Mouse (Mus musculus): ENCODE measurements at regions not wholly inside any gene's neighbourhood (a gene's known extent, or its start where the extent isn't known, plus 50 kb on each side); places are given as distances from the start of the nearest gene placed in this dataset.

DNA sequence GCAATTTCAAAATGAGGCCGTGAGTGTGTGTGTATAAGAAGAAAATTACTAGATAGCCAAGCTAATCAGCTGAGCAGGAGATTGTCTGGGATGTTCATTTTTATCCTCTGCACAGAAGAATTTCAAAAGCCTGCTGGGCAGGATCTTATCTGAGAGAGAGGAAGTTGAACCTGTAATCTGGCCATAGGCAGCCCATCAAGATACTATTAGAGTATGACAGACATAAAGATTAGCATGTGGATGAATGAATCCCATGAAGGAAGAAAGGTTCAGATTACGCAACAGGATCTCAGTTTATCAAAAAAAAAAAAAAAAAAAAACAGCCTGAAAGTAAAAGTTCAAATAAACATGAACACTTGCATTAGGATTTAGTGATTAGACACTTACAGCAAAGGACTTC, 317.3 kb upstream of the C030005K15Rik start:
- no peak for DNase-seq

- no peak for DNase-seq
Measured at GRCm38 (mm10) chr10:98044579-98044978, 318.0 kb upstream of the C030005K15Rik start.

GRCm38 (mm10) chr10:98073432-98073831, 346.9 kb upstream of the C030005K15Rik start:
- DNase-seq, result no peak

DNA sequence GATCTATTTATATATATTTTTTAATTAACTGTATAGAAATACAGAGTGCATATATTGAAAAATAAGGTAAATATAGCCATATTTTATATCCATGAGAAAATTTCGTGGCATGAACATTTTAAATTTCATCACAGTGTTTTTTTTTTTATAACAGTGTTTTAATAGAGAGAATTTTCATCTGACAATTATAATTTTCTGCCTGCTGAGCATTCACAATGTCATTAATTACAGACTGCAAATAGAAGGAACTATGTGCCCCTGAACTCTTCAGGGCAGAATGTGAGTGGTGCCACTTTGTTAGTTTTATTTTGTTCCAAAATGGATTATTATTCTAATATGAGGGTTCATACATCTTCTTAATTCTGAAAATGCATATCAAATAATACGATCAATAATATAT, 358.3 kb upstream of the C030005K15Rik start:
- DNase-seq, result no peak

GRCm38 (mm10) chr10:98116296-98116695, 389.7 kb upstream of the C030005K15Rik start:
- no peak for DNase-seq

GRCm38 (mm10) chr10:98125713-98126112, 399.2 kb upstream of the C030005K15Rik start:
- no peak for DNase-seq

GRCm38 (mm10) chr10:98135026-98135425, 408.5 kb upstream of the C030005K15Rik start:
- DNase-seq, result no peak

- DNase-seq, result no peak
Measured at GRCm38 (mm10) chr10:98145773-98146172, 419.2 kb upstream of the C030005K15Rik start.

DNA sequence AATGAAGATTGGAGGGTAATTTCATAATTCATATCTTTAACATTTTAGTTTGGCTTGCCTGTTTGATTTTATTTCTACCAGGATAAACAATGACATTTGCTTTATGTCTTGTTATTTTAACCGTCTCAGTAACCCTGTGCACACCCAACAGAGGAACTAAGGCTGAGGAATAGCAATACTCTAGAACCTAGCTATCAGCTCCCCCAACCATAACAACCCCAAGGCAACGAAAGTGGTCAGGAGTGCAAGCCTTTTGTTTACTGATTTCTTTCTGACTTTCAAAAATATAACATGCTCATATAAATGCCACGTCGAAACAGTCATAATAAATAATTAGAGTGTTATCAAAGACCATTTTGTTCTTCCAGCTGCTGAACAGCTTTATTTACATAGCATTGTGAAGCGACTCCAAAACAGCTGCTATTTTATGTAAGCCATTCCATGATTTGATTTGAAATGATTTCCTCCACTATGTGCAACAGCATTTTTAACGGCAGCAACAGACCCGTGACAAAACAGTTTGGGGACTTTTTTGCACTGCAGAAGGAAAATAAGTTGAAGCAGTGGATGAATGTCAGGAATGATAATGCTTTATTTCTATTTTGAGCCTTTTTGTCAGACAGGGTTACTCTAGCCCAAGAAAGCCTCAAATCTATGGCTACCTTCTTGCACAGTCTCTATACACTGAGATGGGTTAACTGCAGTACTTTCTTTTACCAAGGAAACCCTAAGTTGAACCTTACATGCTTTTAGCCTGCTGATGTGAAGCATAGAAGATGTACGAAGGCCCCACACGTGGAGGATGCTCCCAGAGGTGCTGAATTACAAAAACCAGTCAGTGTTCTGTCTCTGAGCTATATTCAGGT, 420.7 kb upstream of the C030005K15Rik start:
- no peak for DNase-seq

DNA sequence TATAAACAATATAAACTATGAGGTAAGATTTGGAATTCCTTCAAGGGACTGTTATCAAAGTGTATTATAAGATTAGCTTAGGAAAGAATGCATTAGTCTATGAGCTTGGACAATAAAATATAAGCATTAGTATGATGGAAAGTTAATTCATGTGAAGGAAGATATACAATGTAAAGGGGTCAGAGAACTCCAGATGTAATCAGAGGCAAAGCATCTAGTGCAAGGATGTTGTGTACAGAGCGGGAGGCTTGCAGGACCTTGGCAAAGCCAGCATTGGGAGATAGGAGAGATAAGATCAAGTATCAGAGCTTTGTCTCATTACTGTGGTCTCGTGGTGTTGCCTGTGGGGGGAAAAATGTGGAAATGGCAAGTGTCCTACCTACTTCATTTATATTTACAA, 429.4 kb upstream of the C030005K15Rik start:
- DNase-seq, result no peak

DNA sequence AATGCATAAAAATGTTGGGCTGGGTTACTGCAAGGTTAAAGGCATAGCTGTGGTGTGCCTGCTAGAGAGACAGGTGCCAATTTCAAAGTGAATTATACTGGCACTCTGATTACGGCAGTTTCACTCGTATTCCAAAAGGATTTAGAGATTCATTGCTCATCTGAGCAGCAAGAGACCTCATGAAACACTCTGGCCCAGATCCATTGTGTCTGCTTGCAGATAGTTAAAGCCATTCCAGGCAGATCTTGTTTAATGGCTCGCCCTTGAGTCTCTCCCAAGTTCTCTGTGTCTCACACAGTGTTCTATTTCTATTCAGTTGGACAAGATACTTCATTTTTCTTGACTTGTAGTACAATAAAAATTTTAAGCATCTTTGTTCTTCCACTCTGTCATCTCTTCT, 459.1 kb upstream of the C030005K15Rik start:
- no peak for DNase-seq

- no peak for DNase-seq
Measured at GRCm38 (mm10) chr10:98196852-98197251, 470.3 kb upstream of the C030005K15Rik start.

GRCm38 (mm10) chr10:98210246-98210645, 483.7 kb upstream of the C030005K15Rik start:
- no peak for DNase-seq

DNA sequence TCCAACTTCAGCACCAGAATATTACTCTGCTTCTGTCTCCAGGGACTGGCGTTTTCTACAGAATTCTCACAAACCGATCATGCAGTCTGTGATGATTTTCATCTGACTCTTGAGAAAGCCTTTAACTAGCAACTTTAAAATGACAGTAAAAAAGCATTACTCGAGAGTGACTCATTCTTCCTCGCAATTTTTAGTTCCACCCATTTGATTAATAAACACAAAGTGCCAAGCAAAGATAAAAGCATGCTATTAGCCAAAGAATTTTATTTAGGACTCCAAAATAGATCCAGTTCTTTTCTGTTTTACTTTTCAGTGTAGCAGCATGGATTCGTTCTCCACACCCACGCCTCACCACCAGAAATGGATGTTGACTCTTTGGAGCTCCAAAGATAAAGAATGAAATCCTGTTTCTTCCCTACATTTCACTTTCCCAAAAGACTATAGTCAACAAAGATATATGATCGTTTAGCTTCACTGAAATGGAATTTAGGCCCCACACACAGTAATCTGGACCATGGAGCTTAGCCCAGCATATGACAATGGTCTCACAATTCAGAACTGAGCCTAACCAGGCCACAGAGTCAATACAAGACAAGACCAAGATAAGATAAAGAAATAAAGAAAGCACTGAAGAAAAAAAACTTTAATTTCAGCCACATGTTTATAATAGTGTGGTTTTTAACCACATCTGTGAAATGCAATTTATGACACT, 486.5 kb upstream of the C030005K15Rik start:
- no peak for DNase-seq

GRCm38 (mm10) chr10:98231017-98231416, 504.5 kb upstream of the C030005K15Rik start:
- no peak for DNase-seq

GRCm38 (mm10) chr10:98231705-98232235, 505.2 kb upstream of the C030005K15Rik start:
- no peak for DNase-seq

DNA sequence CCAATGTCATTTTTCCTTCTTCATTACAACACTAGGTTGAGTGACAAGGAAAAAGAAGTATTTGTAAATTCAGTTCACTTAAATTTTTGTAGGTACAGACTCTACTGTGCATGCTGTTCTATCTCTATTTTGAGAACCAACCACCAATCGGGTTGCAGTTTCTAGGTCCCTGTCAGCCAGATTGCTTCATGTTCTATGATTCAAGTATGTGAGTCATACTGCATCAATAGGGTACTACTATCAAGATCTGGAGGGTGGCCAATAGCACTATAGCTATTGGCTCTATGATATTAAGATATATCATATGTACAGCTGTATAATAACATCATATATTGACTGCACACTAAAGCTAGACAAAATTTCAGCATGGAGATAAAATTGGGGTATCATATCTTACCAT, 521.8 kb upstream of the C030005K15Rik start:
- DNase-seq, result no peak

DNA sequence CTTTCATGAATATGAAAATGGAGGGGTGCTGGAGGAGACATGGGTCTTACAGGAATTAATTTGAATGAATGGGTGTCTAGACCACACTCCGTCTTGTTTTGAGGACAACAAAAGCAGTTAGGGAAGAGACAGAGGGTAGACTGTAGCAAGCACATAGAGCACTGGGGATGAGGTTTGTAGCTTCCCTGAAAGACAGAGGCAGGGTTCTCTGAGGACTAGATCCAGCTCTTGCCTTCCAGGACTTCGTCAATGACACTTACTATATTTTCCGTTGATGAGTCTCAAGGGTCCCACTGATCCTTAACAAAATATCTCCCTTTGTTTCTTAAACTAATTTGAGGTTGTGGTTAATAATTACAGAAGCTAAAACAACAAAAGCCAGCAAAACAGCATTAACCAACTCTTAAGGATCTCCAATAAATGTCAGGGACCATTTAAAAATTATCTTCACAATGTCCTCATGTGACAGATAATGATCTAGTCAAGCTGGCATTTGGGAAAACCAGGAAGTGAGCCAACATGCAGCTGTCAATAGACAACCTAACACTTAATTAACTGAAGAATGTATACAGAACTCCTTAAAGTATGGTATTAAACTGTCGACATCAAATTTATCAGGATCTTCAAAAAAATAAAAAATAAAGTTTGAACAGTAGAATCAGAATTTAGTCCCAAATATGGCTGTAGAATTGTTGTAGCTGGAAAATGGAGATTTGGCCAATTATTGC, 531.6 kb upstream of the C030005K15Rik start:
- DNase-seq, result no peak

DNA sequence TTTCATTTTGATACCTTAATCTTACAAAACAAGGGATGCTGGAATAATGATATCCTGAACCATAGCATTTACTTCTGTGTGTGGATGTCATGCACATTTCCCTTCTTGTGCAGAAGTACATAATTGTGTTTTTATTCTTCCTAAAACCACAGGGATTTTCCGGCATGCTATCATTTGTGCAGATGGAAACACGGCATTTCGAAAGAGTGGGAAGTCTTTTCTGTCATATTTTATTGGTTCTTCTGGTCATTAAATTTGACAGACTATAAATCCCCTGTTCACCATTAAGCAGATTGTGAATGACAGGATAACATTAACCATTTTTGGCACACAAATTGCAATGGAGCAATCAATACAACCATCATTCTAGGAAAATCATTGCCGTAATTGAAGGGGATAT, 532.7 kb upstream of the C030005K15Rik start:
- DNase-seq, result no peak

DNA sequence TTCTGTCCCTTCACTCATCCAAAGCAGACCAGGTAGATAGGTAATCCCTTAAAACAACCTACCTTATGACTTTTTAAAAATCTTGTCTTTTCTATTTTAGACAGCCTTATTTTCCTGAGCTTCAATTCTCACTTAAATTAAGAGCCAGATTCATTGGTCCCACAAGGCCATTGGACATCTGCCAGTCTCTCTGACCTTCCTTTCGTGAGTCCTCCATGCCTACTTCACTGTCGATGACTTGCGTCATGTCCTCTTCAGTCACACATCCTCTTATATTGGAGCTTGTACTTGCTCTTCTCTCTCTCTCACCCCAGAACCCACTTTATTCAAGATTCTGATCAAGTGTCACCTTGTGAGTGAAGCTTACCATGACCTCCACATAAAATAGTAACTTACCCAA, 542.0 kb upstream of the C030005K15Rik start:
- no peak for DNase-seq

DNA sequence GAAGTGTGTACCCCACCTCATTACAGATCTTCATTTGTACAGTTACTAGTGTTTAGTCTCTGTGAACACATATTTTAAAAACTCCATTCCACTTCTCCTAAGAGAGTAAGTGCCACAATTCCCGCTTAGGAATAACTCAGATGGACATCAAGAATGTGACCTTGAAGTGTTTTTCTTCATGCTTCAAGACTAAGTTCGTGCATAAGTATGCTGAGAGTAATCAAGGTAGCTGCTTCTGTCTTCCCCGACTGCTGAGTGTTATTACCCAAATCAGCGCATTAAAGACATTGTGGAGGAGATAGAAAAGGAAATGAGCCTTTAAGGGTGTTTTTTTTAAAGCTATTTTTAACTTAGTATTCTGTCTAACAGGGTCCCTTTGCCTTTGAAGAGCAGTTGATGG, 565.1 kb upstream of the C030005K15Rik start:
- no peak for DNase-seq

DNA sequence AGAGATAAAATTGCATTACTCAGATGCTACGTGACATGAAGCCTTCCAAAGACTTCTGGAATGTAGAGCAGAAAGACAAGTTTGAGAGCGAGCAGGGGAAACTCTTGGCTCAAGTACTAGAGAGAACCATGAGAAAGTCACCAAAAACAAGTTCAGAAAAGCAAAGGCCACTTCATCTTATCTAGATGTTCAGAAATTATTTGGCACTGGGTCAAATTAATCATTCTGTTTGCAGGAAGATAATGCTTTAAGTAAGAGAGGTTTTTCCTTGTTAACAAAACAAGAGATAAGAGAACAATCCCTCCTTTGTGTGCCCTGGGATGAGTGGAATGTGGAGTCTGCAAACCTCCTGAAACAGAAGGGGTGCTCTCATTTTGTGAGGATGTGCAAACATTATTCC, 565.6 kb upstream of the C030005K15Rik start:
- DNase-seq, result no peak

GRCm38 (mm10) chr10:98305667-98306066, 579.1 kb upstream of the C030005K15Rik start:
- DNase-seq, result no peak

All from thymus, postnatal 4 days (tissue).